13 mouse cellular contexts compared by ENCODE assay signal in genomic region chr11:95687084-95687656, GRCm38 (mm10). TPM values are rescaled to one million over a fixed set of nuclear protein-coding genes. Genes with fewer than 3 reads are reported as not detected.
DNase-seq lines count a peak whose midpoint lies in the region; ATAC-seq and TF ChIP-seq lines count a peak whose summit lies in the region.
"Had no signal": no experiment of that assay in that cellular context is flagged by ENCODE, and none has a peak within 500 bp of the region (broad histone marks: within the 10 kb centered on the region; RNA-seq: fewer than 3 reads in every experiment).

No protein-coding gene starts in this region.

- no peak overlapping the region for H3K4me3 ChIP-seq in hindbrain, postnatal 0 days (ENCODE audit: low read length)
- H3K4me3 ChIP-seq in hindbrain, embryonic 16.5 days (ENCODE audit: low read length), result no peak overlapping the region
- H3K4me3 ChIP-seq in limb, embryonic 10.5 days, result no peak overlapping the region
- H3K4me3 ChIP-seq: forebrain, embryonic 10.5 days; heart, embryonic 10.5 days; limb, embryonic 15.5 days; myocyte had no signal

- no peaks in the 10 kb centered on the region for H3K36me3 ChIP-seq in hindbrain, postnatal 0 days (ENCODE audit: insufficient read depth, low read length)
- H3K36me3 ChIP-seq in hindbrain, embryonic 16.5 days (ENCODE audit: control insufficient read depth, insufficient read depth, low read length), result no peaks in the 10 kb centered on the region
- H3K36me3 ChIP-seq in limb, embryonic 10.5 days, result peaks cover 10% of the 10 kb centered on the region; the same call in 1 of the 2 replicates
- H3K36me3 ChIP-seq: limb, embryonic 15.5 days had no signal

- H3K9ac ChIP-seq in hindbrain, postnatal 0 days (replicated peaks; ENCODE audit: low read length), result no peak overlapping the region
- H3K9ac ChIP-seq in hindbrain, embryonic 16.5 days (ENCODE audit: low read depth, low read length), result no peak overlapping the region; the same call in 1 of the 2 replicates
- H3K9ac ChIP-seq: limb, embryonic 15.5 days had no signal

- ATAC-seq in hindbrain, postnatal 0 days, result no peak
- ATAC-seq in hindbrain, embryonic 16.5 days, result no peak
- ATAC-seq in erythroblast, adult 5-6 weeks (replicated peaks; ENCODE audit: low FRiP score, poor library complexity, severe bottlenecking), result no peak

- DNase-seq in hindbrain, postnatal 0 days (ENCODE audit: low spot score), result no peak
- peak; percentile 29 for DNase-seq in thymus, postnatal 4 days
- DNase-seq in thymus, postnatal 25 days, result no peak
- DNase-seq in limb, embryonic 10.5 days (ENCODE audit: low spot score), result no peak
- no peak for DNase-seq in adipocyte (ENCODE audit: low spot score)
- no peak for DNase-seq in urinary bladder, postnatal 25 days (ENCODE audit: low spot score)
- DNase-seq: right cerebral cortex, postnatal 14 days had no signal

- no peaks in the 10 kb centered on the region for H3K27me3 ChIP-seq in hindbrain, postnatal 0 days (ENCODE audit: insufficient read depth, low read length)
- no peaks in the 10 kb centered on the region for H3K27me3 ChIP-seq in hindbrain, embryonic 16.5 days (replicated peaks; ENCODE audit: control insufficient read depth, insufficient read depth, low read length)
- H3K27me3 ChIP-seq in limb, embryonic 10.5 days (ENCODE audit: low read depth, poor library complexity, severe bottlenecking), result no peaks in the 10 kb centered on the region
- H3K27me3 ChIP-seq: limb, embryonic 15.5 days had no signal

- H3K4me1 ChIP-seq in hindbrain, postnatal 0 days (ENCODE audit: insufficient read depth, low read length), result no peaks in the 10 kb centered on the region
- no peaks in the 10 kb centered on the region for H3K4me1 ChIP-seq in hindbrain, embryonic 16.5 days (ENCODE audit: control insufficient read depth, insufficient read depth, low read depth, low read length)
- peaks cover 22% of the 10 kb centered on the region for H3K4me1 ChIP-seq in limb, embryonic 10.5 days

- no peak overlapping the region for H3K4me2 ChIP-seq in hindbrain, postnatal 0 days (ENCODE audit: low read depth, low read length)
- no peak overlapping the region for H3K4me2 ChIP-seq in hindbrain, embryonic 16.5 days (ENCODE audit: low read length)
- H3K4me2 ChIP-seq: limb, embryonic 15.5 days had no signal

- H3K27ac ChIP-seq in hindbrain, postnatal 0 days, result no peak overlapping the region
- no peak overlapping the region for H3K27ac ChIP-seq in hindbrain, embryonic 16.5 days (ENCODE audit: low read depth, low read length)
- 0 out of 2 replicates have a peak overlapping the region, but pooled peaks have one; percentile 20 for H3K27ac ChIP-seq in limb, embryonic 10.5 days
- H3K27ac ChIP-seq: forebrain, embryonic 10.5 days; limb, embryonic 15.5 days had no signal

- WGBS in hindbrain, postnatal 0 days, result 44% methylated on average over 11 of the region's 11 CpGs
- 44% methylated on average over 11 of the region's 11 CpGs for WGBS in hindbrain, embryonic 16.5 days
- WGBS in limb, embryonic 10.5 days, result 46% methylated on average over 11 of the region's 11 CpGs

- peak; percentile 29 for TF ChIP-seq CTCF in hindbrain, postnatal 0 days (IDR thresholded peaks at IDR 0.05; ENCODE audit: low read depth)

- no peaks in the 10 kb centered on the region for H3K9me3 ChIP-seq in hindbrain, postnatal 0 days (ENCODE audit: low read length)
- no peaks in the 10 kb centered on the region for H3K9me3 ChIP-seq in hindbrain, embryonic 16.5 days (ENCODE audit: control insufficient read depth, low read length)
- no peaks in the 10 kb centered on the region for H3K9me3 ChIP-seq in limb, embryonic 10.5 days (replicated peaks)
- H3K9me3 ChIP-seq: forebrain, embryonic 10.5 days; heart, embryonic 10.5 days; limb, embryonic 15.5 days had no signal

RNA-seq across cellular contexts. Expression of gene Phb, which starts 20.4 kb away (rescaled TPM):
- 143 and 156 TPM in 2 replicates for total RNA-seq in hindbrain, postnatal 0 days (2014; rRNA removed)
- 197 and 214 TPM in 2 replicates for polyA plus RNA-seq in hindbrain, postnatal 0 days (2015; fragmentation: Nextera tagmentation; extraction: Ambion mirVana)
- polyA plus RNA-seq in hindbrain, embryonic 16.5 days (2015; fragmentation: Nextera tagmentation; extraction: Ambion mirVana), result 189 and 198 TPM in 2 replicates
- polyA plus RNA-seq in limb, embryonic 10.5 days (2016; fragmentation: Nextera tagmentation; extraction: Ambion mirVana), result 293 and 361 TPM in 2 replicates
- total RNA-seq in erythroblast, adult 5-6 weeks (2015; ENCODE audit: low replicate concordance), result 21.9 and 30.6 TPM in 2 replicates
- 14.2 and 20.3 TPM in 2 replicates for total RNA-seq in erythroblast, adult 5-6 weeks (2017; ENCODE audit: low replicate concordance)

RNA-seq across cellular contexts. Expression of gene Zfp652, which starts 25.3 kb away (rescaled TPM):
- 23.0 and 28.8 TPM in 2 replicates for total RNA-seq in hindbrain, postnatal 0 days (2014; rRNA removed)
- polyA plus RNA-seq in hindbrain, postnatal 0 days (2015; fragmentation: Nextera tagmentation; extraction: Ambion mirVana), result 14.7 and 15.2 TPM in 2 replicates
- 21.7 and 23.2 TPM in 2 replicates for polyA plus RNA-seq in hindbrain, embryonic 16.5 days (2015; fragmentation: Nextera tagmentation; extraction: Ambion mirVana)
- polyA plus RNA-seq in limb, embryonic 10.5 days (2016; fragmentation: Nextera tagmentation; extraction: Ambion mirVana), result 18.0 and 21.5 TPM in 2 replicates
- total RNA-seq in erythroblast, adult 5-6 weeks (2015; ENCODE audit: low replicate concordance), result 15.7 and 16.7 TPM in 2 replicates
- 8.8 and 9.6 TPM in 2 replicates for total RNA-seq in erythroblast, adult 5-6 weeks (2017; ENCODE audit: low replicate concordance)

RNA-seq across cellular contexts. Expression of gene B130006D01Rik, which starts 36.2 kb away (rescaled TPM):
- 1.8 and 2.0 TPM in 2 replicates for total RNA-seq in hindbrain, postnatal 0 days (2014; rRNA removed)
- polyA plus RNA-seq in hindbrain, postnatal 0 days (2015; fragmentation: Nextera tagmentation; extraction: Ambion mirVana), result 0.77 and 0.88 TPM in 2 replicates
- polyA plus RNA-seq in hindbrain, embryonic 16.5 days (2015; fragmentation: Nextera tagmentation; extraction: Ambion mirVana), result 0.95 and 1.2 TPM in 2 replicates
- 2.3 TPM in 2 replicates for polyA plus RNA-seq in limb, embryonic 10.5 days (2016; fragmentation: Nextera tagmentation; extraction: Ambion mirVana)
- 0.63 and 2.1 TPM in 2 replicates for total RNA-seq in erythroblast, adult 5-6 weeks (2015; ENCODE audit: low replicate concordance)
- total RNA-seq in erythroblast, adult 5-6 weeks (2017; ENCODE audit: low replicate concordance), result 0.43 TPM in 1 of 2 replicates, not detected in the other
